24 mouse cellular contexts compared by ENCODE assay signal in the genomic region with DNA sequence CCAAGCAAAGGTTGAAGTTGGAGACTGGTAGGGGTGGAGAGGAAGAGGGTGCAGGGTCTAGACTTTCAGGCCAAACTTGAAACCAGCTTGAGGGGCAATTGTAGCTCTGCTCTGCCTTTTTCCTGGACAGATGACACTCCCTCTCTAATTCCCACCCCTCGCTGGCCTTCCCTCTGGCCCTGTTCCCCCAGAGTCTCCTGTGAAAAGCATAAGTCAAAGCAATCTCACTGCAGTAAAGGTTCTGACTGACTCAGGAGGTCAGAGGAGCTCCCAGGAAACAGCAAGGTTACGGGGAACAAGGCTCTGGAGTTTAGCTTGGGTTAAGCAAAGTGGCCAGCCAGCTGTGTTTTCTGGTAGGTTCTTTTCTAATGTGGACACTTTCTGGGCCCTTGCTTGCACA.
DNase-seq lines count a peak whose midpoint lies in the region; ATAC-seq lines count a peak whose summit lies in the region.
"Had no signal": no experiment of that assay in that cellular context is flagged by ENCODE, and none has a peak within 500 bp of the region (broad histone marks: within the 10 kb centered on the region; RNA-seq: fewer than 3 reads in every experiment).

No protein-coding gene starts in this region.

- no peak for ATAC-seq in kidney, embryonic 16.5 days (ENCODE audit: low FRiP score, low TSS enrichment)
- ATAC-seq in inflammation-experienced regulatory T-cells, adult 6 months, result no peak
- ATAC-seq: activated CD4-positive, CD25-positive, alpha-beta regulatory T cell, adult 4 months; forebrain, embryonic 15.5 days; midbrain, embryonic 13.5 days had no signal

- no peak overlapping the region for H3K27ac ChIP-seq in kidney, embryonic 16.5 days (ENCODE audit: low read length)
- peak overlapping the region; percentile 43 for H3K27ac ChIP-seq in brown adipose tissue, adult 24 weeks (replicated peaks; ENCODE audit: low read depth, low read length)
- H3K27ac ChIP-seq: embryonic facial prominence, embryonic 13.5 days; forebrain, embryonic 10.5 days; forebrain, embryonic 15.5 days; hindbrain, embryonic 13.5 days; kidney, embryonic 15.5 days; layer of hippocampus, adult 2 months; left cerebral cortex, adult 2 months; limb, embryonic 13.5 days; lung, embryonic 15.5 days; midbrain, embryonic 13.5 days; stomach, embryonic 15.5 days had no signal

- H3K9me3 ChIP-seq in kidney, embryonic 16.5 days (ENCODE audit: low read length), result no peaks in the 10 kb centered on the region
- H3K9me3 ChIP-seq: embryonic facial prominence, embryonic 13.5 days; forebrain, embryonic 10.5 days; forebrain, embryonic 15.5 days; hindbrain, embryonic 13.5 days; kidney, embryonic 15.5 days; limb, embryonic 13.5 days; lung, embryonic 15.5 days; midbrain, embryonic 13.5 days; stomach, embryonic 15.5 days had no signal

- H3K4me2 ChIP-seq in kidney, embryonic 16.5 days (replicated peaks; ENCODE audit: low read depth, low read length), result no peak overlapping the region
- H3K4me2 ChIP-seq: embryonic facial prominence, embryonic 13.5 days; forebrain, embryonic 15.5 days; heart, embryonic 11.5 days; hindbrain, embryonic 13.5 days; kidney, embryonic 15.5 days; limb, embryonic 13.5 days; liver, embryonic 11.5 days; lung, embryonic 15.5 days; midbrain, embryonic 13.5 days; stomach, embryonic 15.5 days had no signal

- no peaks in the 10 kb centered on the region for H3K36me3 ChIP-seq in kidney, embryonic 16.5 days (ENCODE audit: insufficient read depth, low read length)
- H3K36me3 ChIP-seq: embryonic facial prominence, embryonic 13.5 days; forebrain, embryonic 10.5 days; forebrain, embryonic 15.5 days; hindbrain, embryonic 13.5 days; kidney, embryonic 15.5 days; limb, embryonic 13.5 days; lung, embryonic 15.5 days; midbrain, embryonic 13.5 days; stomach, embryonic 15.5 days had no signal

- H3K27me3 ChIP-seq in kidney, embryonic 16.5 days (ENCODE audit: insufficient read depth, low read length), result peaks cover 33% of the 10 kb centered on the region
- H3K27me3 ChIP-seq: stomach, embryonic 15.5 days had no signal

- 46% methylated on average over 2 of the region's 2 CpGs for WGBS in kidney, embryonic 16.5 days

- peaks cover 10% of the 10 kb centered on the region for H3K4me1 ChIP-seq in kidney, embryonic 16.5 days (ENCODE audit: insufficient read depth, low read length)
- no peaks in the 10 kb centered on the region for H3K4me1 ChIP-seq in brown adipose tissue, adult 24 weeks (ENCODE audit: control insufficient read depth, insufficient read depth, insufficient read length, low read length)

- H3K4me3 ChIP-seq in kidney, embryonic 16.5 days (ENCODE audit: low read length), result no peak overlapping the region
- no peak overlapping the region for H3K4me3 ChIP-seq in brown adipose tissue, adult 24 weeks (ENCODE audit: insufficient read depth, low read depth, low read length)
- H3K4me3 ChIP-seq: embryonic facial prominence, embryonic 13.5 days; forebrain, embryonic 10.5 days; forebrain, embryonic 15.5 days; hindbrain, embryonic 13.5 days; kidney, embryonic 15.5 days; layer of hippocampus, adult 2 months; left cerebral cortex, adult 2 months; limb, embryonic 13.5 days; lung, embryonic 15.5 days; midbrain, embryonic 13.5 days; stomach, embryonic 15.5 days had no signal

- DNase-seq in kidney, adult 18-20 months, result no peak
- DNase-seq in adrenal gland, postnatal 10 days, result peak; percentile 46
- DNase-seq in urinary bladder, adult 2 months (ENCODE audit: low spot score), result no peak
- DNase-seq: cerebellum, adult 11-12 months; cerebellum, adult 9-11 months; kidney, adult 11 months; thymus, postnatal 36 days had no signal

- 0 out of 2 replicates have a peak overlapping the region, but pooled peaks have one; percentile 14 for H3K9ac ChIP-seq in kidney, embryonic 16.5 days (replicated peaks; ENCODE audit: low read length)
- H3K9ac ChIP-seq: embryonic facial prominence, embryonic 13.5 days; forebrain, embryonic 15.5 days; hindbrain, embryonic 13.5 days; kidney, embryonic 15.5 days; limb, embryonic 13.5 days; lung, embryonic 15.5 days; midbrain, embryonic 13.5 days; stomach, embryonic 15.5 days had no signal
